Mouse (Mus musculus): ENCODE data around the gene Arglu1. TPM values are rescaled to one million over a fixed set of nuclear protein-coding genes. Genes with fewer than 3 reads are reported as not detected.

The Arglu1 gene
- polyA plus RNA-seq, 1 experiment from 2014 or later, result 92.6 TPM

DNA sequence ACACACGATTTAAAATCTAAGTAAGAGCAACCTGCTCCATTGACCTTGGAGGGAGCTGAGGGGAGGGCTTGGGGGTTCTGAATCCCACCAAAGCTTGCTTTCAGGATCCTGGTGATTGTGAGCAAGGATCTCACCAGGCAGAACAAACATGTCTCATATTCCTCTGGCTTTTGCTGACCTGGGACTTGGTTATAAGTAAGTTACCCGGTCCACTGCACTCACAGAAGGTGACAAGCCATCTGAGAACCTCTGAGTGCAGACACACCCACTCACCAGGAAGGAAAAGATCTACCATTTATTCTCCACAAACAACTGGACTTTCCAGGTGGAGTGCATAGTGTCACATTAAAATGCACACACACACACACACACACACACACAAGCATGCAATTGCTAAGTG lies 13.3 kb upstream of the Arglu1 start:
- no peak overlapping the region for H3K9ac ChIP-seq (ENCODE audit: low read length)
- WGBS, result 70% methylated on average over 2 of the region's 2 CpGs
- no peaks in the 10 kb centered on the region for H3K36me3 ChIP-seq (ENCODE audit: control insufficient read depth, insufficient read depth, low read length)
- peaks cover 0 to 2% of the 10 kb centered on the region in 2 experiments; a peak in 1 of 4 replicates for H3K4me1 ChIP-seq (ENCODE audit: control insufficient read depth in 2 of 2, insufficient read depth in 2 of 2, low read length in 2 of 2)
- no peak for ATAC-seq (ENCODE audit: insufficient number of reproducible peaks, insufficient read depth, low FRiP score, low read depth)
- no peak overlapping the region for H3K4me2 ChIP-seq (ENCODE audit: low read length)
- no peaks in the 10 kb centered on the region for H3K27me3 ChIP-seq (ENCODE audit: control insufficient read depth, insufficient read depth, low read length)
- no peak overlapping the region for H3K4me3 ChIP-seq (ENCODE audit: control insufficient read depth in 1 of 2, insufficient read depth in 1 of 2, low read depth in 1 of 2, low read length in 2 of 2)
- no peak overlapping the region for H3K27ac ChIP-seq (replicated peaks in 1 of 2; ENCODE audit: control insufficient read depth in 1 of 2, insufficient read depth in 1 of 2, low read depth in 2 of 2, low read length in 2 of 2)
- H3K9me3 ChIP-seq (ENCODE audit: control insufficient read depth, low read length), result no peaks in the 10 kb centered on the region

DNA sequence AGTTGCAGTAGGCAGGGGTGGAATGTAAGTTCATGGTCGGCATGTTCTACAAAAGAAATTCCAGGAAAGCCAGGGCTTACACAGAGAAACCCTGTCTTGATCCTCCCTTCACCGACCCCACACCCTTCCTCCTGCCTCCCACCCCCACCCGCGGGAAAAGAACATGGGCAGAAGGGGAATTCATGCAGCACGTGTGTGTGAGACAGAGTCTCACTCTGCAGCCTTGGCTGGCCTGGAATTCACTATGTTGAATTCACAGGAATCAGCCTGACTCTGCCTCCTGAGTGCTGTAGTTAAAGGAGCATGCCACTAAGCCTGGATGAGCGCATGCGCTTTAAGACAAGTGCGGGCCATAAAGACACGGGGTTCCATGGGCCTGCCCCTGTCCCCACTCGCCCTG lies 10.5 kb upstream of the Arglu1 start:
- no peak overlapping the region for H3K9ac ChIP-seq (ENCODE audit: low read length)
- peaks cover 0 to 2% of the 10 kb centered on the region in 2 experiments; a peak in 1 of 4 replicates for H3K4me1 ChIP-seq (ENCODE audit: control insufficient read depth in 2 of 2, insufficient read depth in 2 of 2, low read length in 2 of 2)
- H3K27ac ChIP-seq (replicated peaks in 1 of 2; ENCODE audit: control insufficient read depth in 1 of 2, insufficient read depth in 1 of 2, low read depth in 2 of 2, low read length in 2 of 2), result no peak overlapping the region
- no peak for ATAC-seq (ENCODE audit: insufficient number of reproducible peaks, insufficient read depth, low FRiP score, low read depth)
- whole genome bisulfite sequencing, result 85% methylated on average over 10 of the region's 10 CpGs
- no peak overlapping the region for H3K4me2 ChIP-seq (ENCODE audit: low read length)
- no peaks in the 10 kb centered on the region for H3K27me3 ChIP-seq (ENCODE audit: control insufficient read depth, insufficient read depth, low read length)
- H3K9me3 ChIP-seq (ENCODE audit: control insufficient read depth, low read length), result no peaks in the 10 kb centered on the region
- H3K4me3 ChIP-seq (ENCODE audit: control insufficient read depth in 1 of 2, insufficient read depth in 1 of 2, low read depth in 1 of 2, low read length in 2 of 2), result no peak overlapping the region
- no peaks in the 10 kb centered on the region for H3K36me3 ChIP-seq (ENCODE audit: control insufficient read depth, insufficient read depth, low read length)

DNA sequence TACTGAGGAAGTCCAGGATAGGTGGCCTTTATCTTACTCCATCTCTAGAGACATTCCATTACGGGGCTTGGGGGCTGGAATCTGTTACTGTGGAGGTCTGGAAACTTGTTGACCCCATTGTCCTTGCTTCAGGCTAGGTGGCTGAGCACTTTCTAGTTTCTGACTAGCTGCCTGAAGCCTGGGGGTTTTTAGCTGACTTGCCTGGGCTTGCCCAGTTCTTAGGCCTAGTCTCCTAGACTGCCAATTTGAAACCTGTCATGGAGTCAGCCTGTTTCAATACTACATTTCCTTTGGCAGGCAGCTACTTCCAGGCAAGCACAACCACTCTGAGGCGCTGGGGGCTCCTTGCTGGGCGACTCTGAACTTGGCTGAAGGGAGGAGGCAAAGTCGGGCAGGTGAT lies 9.9 kb upstream of the Arglu1 start:
- Histone ChIP-seq H3K27me3 (ENCODE audit: control insufficient read depth, insufficient read depth, low read length) (no peaks in the 10 kb centered on the region), H3K4me2 (ENCODE audit: low read length) (no peak overlapping the region), H3K36me3 (ENCODE audit: control insufficient read depth, insufficient read depth, low read length) (no peaks in the 10 kb centered on the region), H3K4me1 (ENCODE audit: control insufficient read depth in 2 of 2, insufficient read depth in 2 of 2, low read length in 2 of 2) (peaks cover 0 to 2% of the 10 kb centered on the region in 2 experiments; a peak in 1 of 4 replicates), H3K27ac (replicated peaks in 1 of 2; ENCODE audit: control insufficient read depth in 1 of 2, insufficient read depth in 1 of 2, low read depth in 2 of 2, low read length in 2 of 2) (no peak overlapping the region), H3K9me3 (ENCODE audit: control insufficient read depth, low read length) (no peaks in the 10 kb centered on the region), H3K9ac (ENCODE audit: low read length) (no peak overlapping the region), H3K4me3 (ENCODE audit: control insufficient read depth in 1 of 2, insufficient read depth in 1 of 2, low read depth in 1 of 2, low read length in 2 of 2) (no peak overlapping the region)
- no peak for ATAC-seq (ENCODE audit: insufficient number of reproducible peaks, insufficient read depth, low FRiP score, low read depth)
- WGBS, result 72% methylated on average over 4 of the region's 4 CpGs

DNA sequence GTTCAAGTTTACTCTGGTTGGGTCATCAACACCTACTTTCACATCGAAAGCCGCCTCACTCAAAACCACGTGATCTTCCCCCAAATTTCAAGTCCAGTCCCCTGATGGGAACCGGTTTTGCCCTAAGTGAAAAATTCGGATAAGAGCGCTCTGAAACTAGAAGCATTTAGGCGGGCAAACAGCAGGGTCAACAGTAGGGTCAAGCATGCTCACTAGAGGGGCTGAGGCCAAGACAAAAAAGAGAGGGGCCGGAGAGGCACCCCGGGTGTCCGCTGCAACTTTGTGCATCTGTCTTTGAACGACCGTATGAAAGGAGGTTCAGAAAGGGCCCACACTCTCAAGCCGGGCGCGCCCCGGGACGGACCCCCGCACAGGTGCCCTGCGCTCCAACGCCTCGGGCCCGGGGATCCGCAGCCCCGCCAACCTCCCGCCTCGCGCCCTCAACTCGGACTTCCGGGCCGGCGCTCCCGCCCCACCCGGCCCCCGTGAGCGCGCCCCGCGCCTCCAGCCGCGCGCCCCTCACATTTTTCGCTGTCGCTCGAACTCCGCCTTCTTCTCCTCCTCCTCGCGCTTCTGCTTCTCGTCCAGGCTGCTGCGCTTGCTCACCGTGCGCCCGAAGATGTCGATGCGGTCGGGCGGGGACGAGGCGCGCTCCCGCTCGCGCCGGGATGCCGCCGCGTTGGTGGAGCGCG lies 721 bp downstream of the Arglu1 start:
- ATAC-seq (ENCODE audit: insufficient number of reproducible peaks, insufficient read depth, low FRiP score, low read depth), result peak; percentile 71
- H3K4me1 ChIP-seq (ENCODE audit: control insufficient read depth in 2 of 2, insufficient read depth in 2 of 2, low read length in 2 of 2), result peaks cover 4 to 43% of the 10 kb centered on the region in 2 experiments
- H3K9ac ChIP-seq (ENCODE audit: low read length), result peak overlapping the region; percentile 99
- under 1% methylated on average over 60 of the region's 68 CpGs for WGBS
- H3K27ac ChIP-seq (replicated peaks in 1 of 2; ENCODE audit: control insufficient read depth in 1 of 2, insufficient read depth in 1 of 2, low read depth in 2 of 2, low read length in 2 of 2), result peak overlapping the region; percentile 88 to 97
- peak overlapping the region; percentile 88 for H3K4me2 ChIP-seq (ENCODE audit: low read length)
- no peaks in the 10 kb centered on the region for H3K9me3 ChIP-seq (ENCODE audit: control insufficient read depth, low read length)
- H3K36me3 ChIP-seq (ENCODE audit: control insufficient read depth, insufficient read depth, low read length), result no peaks in the 10 kb centered on the region
- H3K4me3 ChIP-seq (ENCODE audit: control insufficient read depth in 1 of 2, insufficient read depth in 1 of 2, low read depth in 1 of 2, low read length in 2 of 2), result peak overlapping the region; percentile 71 to 79
- no peaks in the 10 kb centered on the region for H3K27me3 ChIP-seq (ENCODE audit: control insufficient read depth, insufficient read depth, low read length)

DNA sequence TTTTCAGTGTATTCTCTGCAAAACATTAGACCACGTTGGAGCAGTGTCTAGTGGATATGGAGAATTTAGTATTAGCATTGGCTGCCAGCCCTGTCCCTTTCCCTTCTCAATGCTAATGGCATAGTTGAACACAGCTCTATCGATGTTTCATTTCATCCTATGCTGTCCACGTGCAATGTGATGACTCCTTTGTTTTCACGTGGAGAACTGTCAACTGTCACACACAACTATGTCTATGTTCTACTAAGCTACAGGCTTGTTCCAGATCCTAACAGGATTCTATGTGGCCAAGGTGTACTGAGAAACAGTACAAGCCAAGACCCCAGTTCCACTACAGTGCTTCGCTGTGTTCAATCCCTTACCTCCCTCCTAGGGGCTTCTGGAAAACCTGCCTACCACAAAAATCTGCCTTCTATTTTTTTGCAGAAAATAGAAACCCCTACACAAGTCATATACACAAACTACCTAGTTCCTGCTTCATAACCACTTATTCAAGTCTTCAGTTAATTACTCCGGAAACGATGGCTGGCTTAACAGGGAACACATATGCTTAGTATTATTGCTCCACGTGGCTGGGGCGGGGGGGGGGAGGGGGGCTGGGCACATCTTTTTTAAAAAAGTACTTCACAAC lies 1.4 kb downstream of the Arglu1 start:
- no peaks in the 10 kb centered on the region for H3K9me3 ChIP-seq (ENCODE audit: control insufficient read depth, low read length)
- H3K27me3 ChIP-seq (ENCODE audit: control insufficient read depth, insufficient read depth, low read length), result no peaks in the 10 kb centered on the region
- WGBS, result 8% methylated on average over 9 of the region's 9 CpGs
- peaks cover 4 to 45% of the 10 kb centered on the region in 2 experiments for H3K4me1 ChIP-seq (ENCODE audit: control insufficient read depth in 2 of 2, insufficient read depth in 2 of 2, low read length in 2 of 2)
- ATAC-seq (ENCODE audit: insufficient number of reproducible peaks, insufficient read depth, low FRiP score, low read depth), result no peak
- peak overlapping the region; percentile 71 to 79 for H3K4me3 ChIP-seq (ENCODE audit: control insufficient read depth in 1 of 2, insufficient read depth in 1 of 2, low read depth in 1 of 2, low read length in 2 of 2)
- H3K27ac ChIP-seq (replicated peaks in 1 of 2; ENCODE audit: control insufficient read depth in 1 of 2, insufficient read depth in 1 of 2, low read depth in 2 of 2, low read length in 2 of 2), result 0 out of 4 replicates have a peak overlapping the region, but pooled peaks of 1 of the 2 experiments have one; percentile 20
- peak overlapping the region; percentile 88 for H3K4me2 ChIP-seq (ENCODE audit: low read length)
- peak overlapping the region; percentile 99 for H3K9ac ChIP-seq (ENCODE audit: low read length)
- H3K36me3 ChIP-seq (ENCODE audit: control insufficient read depth, insufficient read depth, low read length), result no peaks in the 10 kb centered on the region

DNA sequence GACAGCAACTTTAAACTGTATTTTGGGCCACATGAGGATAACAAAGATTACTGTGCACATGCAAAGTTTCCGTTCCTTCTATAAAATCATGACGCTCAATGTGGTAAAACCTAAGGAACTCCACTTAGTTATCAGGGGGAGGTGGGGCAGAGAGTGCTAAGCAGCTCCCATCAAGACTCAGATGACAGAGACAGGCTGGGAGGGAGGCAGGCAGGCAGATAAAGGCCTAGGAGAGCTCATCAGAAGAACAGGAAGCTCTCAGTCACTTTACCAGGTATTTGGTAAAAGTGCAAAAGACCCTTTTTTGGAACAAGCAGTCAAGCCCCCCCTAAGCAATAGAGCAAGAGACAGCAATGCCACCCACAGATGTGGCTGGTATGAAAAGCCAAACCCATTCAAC lies 4.8 kb downstream of the Arglu1 start:
- H3K9me3 ChIP-seq (ENCODE audit: control insufficient read depth, low read length), result no peaks in the 10 kb centered on the region
- no peak overlapping the region for H3K9ac ChIP-seq (ENCODE audit: low read length)
- peaks cover 32% of the 10 kb centered on the region for H3K36me3 ChIP-seq (ENCODE audit: control insufficient read depth, insufficient read depth, low read length)
- H3K27ac ChIP-seq (replicated peaks in 1 of 2; ENCODE audit: control insufficient read depth in 1 of 2, insufficient read depth in 1 of 2, low read depth in 2 of 2, low read length in 2 of 2), result no peak overlapping the region
- no peak overlapping the region for H3K4me2 ChIP-seq (ENCODE audit: low read length)
- no peak overlapping the region for H3K4me3 ChIP-seq (ENCODE audit: control insufficient read depth in 1 of 2, insufficient read depth in 1 of 2, low read depth in 1 of 2, low read length in 2 of 2)
- ATAC-seq (ENCODE audit: insufficient number of reproducible peaks, insufficient read depth, low FRiP score, low read depth), result no peak
- peaks cover 6 to 48% of the 10 kb centered on the region in 2 experiments for H3K4me1 ChIP-seq (ENCODE audit: control insufficient read depth in 2 of 2, insufficient read depth in 2 of 2, low read length in 2 of 2)
- H3K27me3 ChIP-seq (ENCODE audit: control insufficient read depth, insufficient read depth, low read length), result no peaks in the 10 kb centered on the region
- 7% methylated on average over 2 of the region's 2 CpGs for WGBS

DNA sequence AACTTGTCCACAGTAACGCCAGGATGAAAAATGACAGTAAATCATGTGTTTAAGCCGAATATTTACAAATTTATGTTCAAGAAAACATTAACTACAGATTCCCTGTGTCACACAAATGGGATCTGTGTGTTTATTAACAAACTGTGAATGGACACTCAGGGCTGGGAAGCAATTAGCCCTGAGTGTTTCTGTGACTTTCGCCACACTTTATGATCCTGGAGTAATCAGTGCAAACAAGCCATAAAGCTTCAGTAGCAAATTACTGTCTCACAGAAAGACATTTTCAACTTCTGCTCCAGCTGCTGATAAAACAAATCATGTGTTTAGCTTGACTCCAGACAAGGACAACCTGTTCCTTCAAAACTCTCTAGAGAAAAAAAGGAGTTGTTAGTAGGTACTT lies 7.6 kb downstream of the Arglu1 start:
- H3K4me2 ChIP-seq (ENCODE audit: low read length), result no peak overlapping the region
- ATAC-seq (ENCODE audit: insufficient number of reproducible peaks, insufficient read depth, low FRiP score, low read depth), result no peak
- 92% methylated on average over 3 of the region's 3 CpGs for WGBS

More for the DNA sequence above, 7.6 kb downstream of the Arglu1 start:
- H3K27me3 ChIP-seq (ENCODE audit: control insufficient read depth, insufficient read depth, low read length), result no peaks in the 10 kb centered on the region
- no peak overlapping the region for H3K4me3 ChIP-seq (ENCODE audit: control insufficient read depth in 1 of 2, insufficient read depth in 1 of 2, low read depth in 1 of 2, low read length in 2 of 2)
- H3K27ac ChIP-seq (replicated peaks in 1 of 2; ENCODE audit: control insufficient read depth in 1 of 2, insufficient read depth in 1 of 2, low read depth in 2 of 2, low read length in 2 of 2), result no peak overlapping the region
- peaks cover 6 to 33% of the 10 kb centered on the region in 2 experiments for H3K4me1 ChIP-seq (ENCODE audit: control insufficient read depth in 2 of 2, insufficient read depth in 2 of 2, low read length in 2 of 2)
- peaks cover 60% of the 10 kb centered on the region for H3K36me3 ChIP-seq (ENCODE audit: control insufficient read depth, insufficient read depth, low read length)
- no peaks in the 10 kb centered on the region for H3K9me3 ChIP-seq (ENCODE audit: control insufficient read depth, low read length)
- H3K9ac ChIP-seq (ENCODE audit: low read length), result no peak overlapping the region
